Mouse (Mus musculus): ENCODE data around the gene Dolpp1. TPM values are rescaled to one million over a fixed set of nuclear protein-coding genes. Genes with fewer than 3 reads are reported as not detected.

The Dolpp1 gene
- polyA plus RNA-seq, 1 experiment = 24.2 TPM

- Histone ChIP-seq H3K4me3 (ENCODE audit: insufficient read depth, low read length) (no peak overlapping the region), H3K4me1 (ENCODE audit: control insufficient read depth, insufficient read depth, low read length) (peaks cover 35% of the 10 kb centered on the region)
These were observed 52.4 kb downstream of the Dolpp1 start for GRCm38 (mm10) chr2:30444450-30444849.

GRCm38 (mm10) chr2:30445312-30445711 is 53.3 kb downstream of the Dolpp1 start:
- peaks cover 27% of the 10 kb centered on the region for H3K4me1 ChIP-seq (ENCODE audit: control insufficient read depth, insufficient read depth, low read length)
- TF ChIP-seq POLR2A (IDR thresholded peaks at IDR 0.05; ENCODE audit: borderline replicate concordance, low read depth, low read length) (no peak), CTCF (IDR thresholded peaks at IDR 0.05; ENCODE audit: low read depth, low read length) (no peak)
- no peak overlapping the region for H3K4me3 ChIP-seq (ENCODE audit: insufficient read depth, low read length)
- no peak overlapping the region for H3K27ac ChIP-seq (ENCODE audit: insufficient read depth, low read depth, low read length)

More at GRCm38 (mm10) chr2:30444450-30444849, 52.4 kb downstream of the Dolpp1 start:
- no peak overlapping the region for H3K27ac ChIP-seq (ENCODE audit: insufficient read depth, low read depth, low read length)
- TF ChIP-seq CTCF (IDR thresholded peaks at IDR 0.05; ENCODE audit: low read depth, low read length) (no peak), POLR2A (IDR thresholded peaks at IDR 0.05; ENCODE audit: borderline replicate concordance, low read depth, low read length) (no peak)

- Histone ChIP-seq H3K27ac (ENCODE audit: insufficient read depth, low read depth, low read length) (no peak overlapping the region), H3K4me3 (ENCODE audit: insufficient read depth, low read length) (no peak overlapping the region), H3K4me1 (ENCODE audit: control insufficient read depth, insufficient read depth, low read length) (peaks cover 15% of the 10 kb centered on the region)
- TF ChIP-seq POLR2A (IDR thresholded peaks at IDR 0.05; ENCODE audit: borderline replicate concordance, low read depth, low read length) = no peak
- TF ChIP-seq CTCF (IDR thresholded peaks at IDR 0.05; ENCODE audit: low read depth, low read length) = no peak
These were observed 55.1 kb downstream of the Dolpp1 start for GRCm38 (mm10) chr2:30446891-30447826.

GRCm38 (mm10) chr2:30448371-30448770 is 56.3 kb downstream of the Dolpp1 start:
- TF ChIP-seq CTCF (IDR thresholded peaks at IDR 0.05; ENCODE audit: low read depth, low read length) (no peak), POLR2A (IDR thresholded peaks at IDR 0.05; ENCODE audit: borderline replicate concordance, low read depth, low read length) (no peak)
- Histone ChIP-seq H3K4me3 (ENCODE audit: insufficient read depth, low read length) (no peak overlapping the region), H3K4me1 (ENCODE audit: control insufficient read depth, insufficient read depth, low read length) (peaks cover 3% of the 10 kb centered on the region; the same call in 1 of the 2 replicates), H3K27ac (ENCODE audit: insufficient read depth, low read depth, low read length) (no peak overlapping the region)

Other genes with a start within 250 kb of the Dolpp1 start
- gene Endog, start 220.8 kb upstream of the Dolpp1 start, polyA plus RNA-seq (2012; ENCODE audit: insufficient read depth, insufficient read length, missing spikeins) = 5.4 and 6.4 TPM in 2 replicates
- 12.5 and 12.9 TPM in 2 replicates for gene Spout1, start 213.8 kb upstream of the Dolpp1 start, polyA plus RNA-seq (2012; ENCODE audit: insufficient read depth, insufficient read length, missing spikeins)
- 3.5 and 3.9 TPM in 2 replicates for gene Kyat1, start 186.4 kb upstream of the Dolpp1 start, polyA plus RNA-seq (2012; ENCODE audit: insufficient read depth, insufficient read length, missing spikeins)
- gene Lrrc8a, start 154.5 kb upstream of the Dolpp1 start, polyA plus RNA-seq (2012; ENCODE audit: insufficient read depth, insufficient read length, missing spikeins) = 17.0 and 18.9 TPM in 2 replicates
- 0.91 and 1.6 TPM in 2 replicates for gene Gm28035, start 151.7 kb upstream of the Dolpp1 start, polyA plus RNA-seq (2012; ENCODE audit: insufficient read depth, insufficient read length, missing spikeins)
- 8.2 and 15.3 TPM in 2 replicates for gene Phyhd1, start 126.1 kb upstream of the Dolpp1 start, polyA plus RNA-seq (2012; ENCODE audit: insufficient read depth, insufficient read length, missing spikeins)
- 3.5 TPM in 1 of 2 replicates, not detected in the other for gene Gm28038, start 111.2 kb upstream of the Dolpp1 start, polyA plus RNA-seq (2012; ENCODE audit: insufficient read depth, insufficient read length, missing spikeins)
- gene Dolk, start 105.9 kb upstream of the Dolpp1 start, polyA plus RNA-seq (2012; ENCODE audit: insufficient read depth, insufficient read length, missing spikeins) = 11.5 and 12.4 TPM in 2 replicates
- 14.9 and 16.0 TPM in 2 replicates for gene Nup188, start 105.9 kb upstream of the Dolpp1 start, polyA plus RNA-seq (2012; ENCODE audit: insufficient read depth, insufficient read length, missing spikeins)
- 40.8 and 45.1 TPM in 2 replicates for gene Sh3glb2, start 32.9 kb upstream of the Dolpp1 start, polyA plus RNA-seq (2012; ENCODE audit: insufficient read depth, insufficient read length, missing spikeins)
- gene Miga2, start 28.0 kb upstream of the Dolpp1 start, polyA plus RNA-seq (2012; ENCODE audit: insufficient read depth, insufficient read length, missing spikeins) = 3.4 and 6.9 TPM in 2 replicates
- 66.4 and 67.4 TPM in 2 replicates for gene Crat, start 23.6 kb downstream of the Dolpp1 start, polyA plus RNA-seq (2012; ENCODE audit: insufficient read depth, insufficient read length, missing spikeins)
- 110 TPM in 2 replicates for gene Ptpa, start 23.8 kb downstream of the Dolpp1 start, polyA plus RNA-seq (2012; ENCODE audit: insufficient read depth, insufficient read length, missing spikeins)
- 2.0 and 2.4 TPM in 2 replicates for gene Ier5l, start 82.0 kb downstream of the Dolpp1 start, polyA plus RNA-seq (2012; ENCODE audit: insufficient read depth, insufficient read length, missing spikeins)
- gene Cstad, start 202.8 kb downstream of the Dolpp1 start, polyA plus RNA-seq (2012; ENCODE audit: insufficient read depth, insufficient read length, missing spikeins) = 0.87 and 2.8 TPM in 2 replicates